Mouse (Mus musculus) liver, adult 2 months (tissue): ENCODE data around the gene Zim1.

Experiments
- CTCF ChIP-seq: fragments of 200-500 bp; IDR thresholded peaks from 2 replicates; pipeline ENCODE4 v1.5.1; 2011; ENCODE audit warnings: low read depth, low read length, control low read depth
- POLR2A ChIP-seq: fragments of 200-500 bp; IDR thresholded peaks from 2 replicates; pipeline ENCODE4 v1.6.1; 2011; ENCODE audit warnings: low read length, control low read depth; ENCODE audit not compliant: insufficient read depth; ENCODE audit errors: extremely low read depth

- TF ChIP-seq CTCF (no peak), POLR2A (no peak)
These were observed at the start of gene Zim1 for GRCm38 (mm10) chr7:6696241-6697045.
